Mouse (Mus musculus): ENCODE measurements at regions not wholly inside any gene's neighbourhood (a gene's known extent, or its start where the extent isn't known, plus 50 kb on each side); places are given as distances from the start of the nearest gene placed in this dataset.

DNA sequence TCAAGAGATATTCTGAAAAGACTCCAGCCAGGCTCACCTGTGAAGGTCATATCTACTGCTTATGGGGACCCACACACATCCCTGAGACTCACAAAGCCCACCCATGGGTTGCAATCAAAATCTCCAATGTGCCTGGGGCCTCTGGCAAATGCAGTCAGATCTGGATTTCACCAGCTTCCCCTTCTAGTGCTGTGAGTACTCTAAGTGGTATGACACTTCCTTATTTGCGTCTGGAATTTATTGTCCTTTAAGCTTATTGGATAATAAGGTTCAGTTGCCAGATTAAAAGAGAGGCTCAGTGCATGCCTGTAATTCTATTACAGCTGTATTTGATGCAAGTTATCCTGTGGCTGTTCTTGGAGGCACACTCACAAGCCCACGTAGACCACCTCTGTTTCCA lies 206.3 kb upstream of the Foxq1 start:
- ATAC-seq: peak; percentile 66
- WGBS: 47% methylated on average over 2 of the region's 2 CpGs
- no peak overlapping the region for H3K4me3 ChIP-seq (replicated peaks)

DNA sequence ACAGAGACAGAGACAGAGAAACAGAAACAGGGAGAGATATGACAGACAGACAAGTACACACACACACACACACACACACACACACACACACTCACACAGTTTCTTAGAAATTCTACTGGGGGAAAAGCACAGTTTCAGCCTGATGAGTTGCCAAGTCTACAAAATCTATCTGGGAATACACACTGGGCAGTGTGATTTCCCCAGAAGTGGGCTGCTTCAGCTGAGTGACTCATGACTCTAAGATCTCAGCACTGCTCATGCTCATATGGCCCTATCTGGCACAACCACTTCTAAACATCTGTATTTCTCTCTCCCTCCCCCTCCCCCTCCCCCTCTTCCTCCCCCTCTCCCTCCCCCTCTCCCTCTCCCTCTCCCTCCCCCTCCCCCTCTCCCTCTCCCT lies 204.5 kb upstream of the Foxq1 start:
- no peaks in the 10 kb centered on the region for H3K9me3 ChIP-seq
- no peaks in the 10 kb centered on the region for H3K36me3 ChIP-seq
- no peak overlapping the region for H3K9ac ChIP-seq
- no peak overlapping the region for H3K4me3 ChIP-seq (replicated peaks)
- no peak overlapping the region for H3K27ac ChIP-seq
- ATAC-seq: no peak
- no peaks in the 10 kb centered on the region for H3K4me1 ChIP-seq (replicated peaks)
- H3K27me3 ChIP-seq (replicated peaks): no peaks in the 10 kb centered on the region
- H3K4me2 ChIP-seq (replicated peaks): no peak overlapping the region

More for the DNA sequence above, 206.3 kb upstream of the Foxq1 start:
- H3K27ac ChIP-seq: no peak overlapping the region
- H3K9me3 ChIP-seq: no peaks in the 10 kb centered on the region
- no peak overlapping the region for H3K9ac ChIP-seq
- H3K36me3 ChIP-seq: no peaks in the 10 kb centered on the region
- H3K4me2 ChIP-seq (replicated peaks): no peak overlapping the region
- no peaks in the 10 kb centered on the region for H3K27me3 ChIP-seq (replicated peaks)
- no peaks in the 10 kb centered on the region for H3K4me1 ChIP-seq (replicated peaks)

DNA sequence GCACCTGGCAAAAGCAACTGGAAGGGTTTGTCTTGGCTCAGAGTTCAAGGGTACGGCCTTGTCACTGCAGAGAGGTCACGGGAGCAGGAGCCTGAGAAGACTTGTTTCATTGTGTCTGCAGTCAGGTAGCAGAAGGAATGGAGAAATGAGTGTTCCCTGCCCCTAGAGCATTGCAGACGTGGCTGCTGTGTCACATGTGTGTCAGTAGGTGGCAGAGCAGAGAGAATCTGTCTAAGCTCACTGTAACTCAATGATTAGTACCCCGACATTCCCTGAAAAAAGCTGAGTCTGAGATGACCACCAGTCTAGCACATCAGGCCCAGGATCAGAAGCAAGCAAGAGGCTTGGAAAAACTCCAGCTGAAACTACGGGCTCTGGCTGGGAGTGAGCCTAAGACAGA lies 203.1 kb upstream of the Foxq1 start:
- no peak overlapping the region for H3K4me3 ChIP-seq (replicated peaks)
- ATAC-seq: no peak
- WGBS: 73% methylated on average over 5 of the region's 5 CpGs

DNA sequence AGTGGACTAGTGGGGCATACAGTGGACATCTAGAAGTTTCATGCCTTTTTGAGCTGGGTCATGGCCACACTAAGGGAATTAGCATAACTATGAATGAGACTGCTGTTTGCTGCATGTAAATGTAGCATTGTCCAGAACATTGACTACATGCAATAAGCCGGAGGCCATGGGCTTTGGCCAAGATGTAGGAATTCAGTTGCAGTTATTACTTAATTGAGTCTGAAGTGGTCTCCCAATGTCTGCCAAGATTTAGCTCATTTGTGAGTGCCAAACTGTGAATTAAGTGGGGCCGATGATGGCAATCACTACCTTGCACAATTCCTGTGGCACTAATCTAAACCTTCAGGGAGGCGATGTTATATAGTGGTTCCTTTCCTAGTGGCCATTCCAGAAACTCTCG lies 196.6 kb upstream of the Foxq1 start:
- WGBS: 93% methylated on average over 4 of the region's 4 CpGs
- Histone ChIP-seq H3K4me3 (replicated peaks) (no peak overlapping the region), H3K4me2 (replicated peaks) (no peak overlapping the region), H3K27ac (no peak overlapping the region), H3K36me3 (no peaks in the 10 kb centered on the region), H3K4me1 (replicated peaks) (no peaks in the 10 kb centered on the region), H3K9ac (no peak overlapping the region), H3K27me3 (replicated peaks) (no peaks in the 10 kb centered on the region), H3K9me3 (no peaks in the 10 kb centered on the region)
- no peak for ATAC-seq

More for the DNA sequence above, 203.1 kb upstream of the Foxq1 start:
- no peaks in the 10 kb centered on the region for H3K4me1 ChIP-seq (replicated peaks)
- no peak overlapping the region for H3K27ac ChIP-seq
- H3K27me3 ChIP-seq (replicated peaks): no peaks in the 10 kb centered on the region
- no peaks in the 10 kb centered on the region for H3K9me3 ChIP-seq
- no peak overlapping the region for H3K9ac ChIP-seq
- H3K36me3 ChIP-seq: no peaks in the 10 kb centered on the region
- H3K4me2 ChIP-seq (replicated peaks): no peak overlapping the region

DNA sequence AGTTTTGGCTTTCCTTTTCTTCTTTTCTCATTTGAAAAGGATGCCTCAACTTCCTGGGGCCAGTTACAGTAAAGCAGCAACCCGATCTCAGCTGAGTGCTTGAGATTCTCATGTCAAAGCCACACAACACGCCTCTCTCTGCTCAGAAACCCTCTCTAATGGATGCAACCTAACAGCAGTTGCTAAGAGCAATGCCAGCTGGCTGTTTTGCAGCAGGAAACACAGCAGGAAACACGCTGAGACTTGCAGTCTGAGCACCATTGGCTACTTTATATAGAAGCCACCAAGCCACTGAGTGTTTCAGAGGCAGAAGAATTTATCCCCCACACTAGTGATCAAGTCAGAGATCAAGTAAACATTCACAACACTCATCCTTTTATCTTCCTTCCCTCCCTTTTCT lies 193.5 kb upstream of the Foxq1 start:
- no peaks in the 10 kb centered on the region for H3K9me3 ChIP-seq
- H3K27ac ChIP-seq: no peak overlapping the region
- no peaks in the 10 kb centered on the region for H3K27me3 ChIP-seq (replicated peaks)
- ATAC-seq: no peak
- WGBS: 31% methylated on average over 3 of the region's 3 CpGs
- H3K4me2 ChIP-seq (replicated peaks): no peak overlapping the region
- H3K4me3 ChIP-seq (replicated peaks): no peak overlapping the region
- H3K4me1 ChIP-seq (replicated peaks): no peaks in the 10 kb centered on the region
- H3K9ac ChIP-seq: no peak overlapping the region
- H3K36me3 ChIP-seq: no peaks in the 10 kb centered on the region

DNA sequence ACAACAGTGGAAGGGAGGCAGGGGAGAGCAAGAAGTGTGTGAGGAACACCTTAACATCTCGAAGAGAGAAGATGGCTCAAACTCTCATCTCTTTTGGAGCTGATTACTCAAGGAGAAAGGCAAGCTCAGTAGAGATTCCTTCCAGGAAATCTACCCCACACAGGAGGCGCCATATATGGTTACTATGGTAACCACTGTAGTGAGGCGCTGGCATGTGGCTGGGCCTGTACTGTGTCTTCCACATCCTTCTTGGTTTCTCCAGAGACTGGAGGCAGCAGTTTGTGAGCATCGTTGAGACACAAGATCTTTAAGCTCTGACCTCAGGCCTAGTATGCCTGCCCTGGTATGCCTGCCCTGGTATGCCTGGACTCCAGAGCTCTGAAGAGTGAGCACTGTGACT lies 191.6 kb upstream of the Foxq1 start:
- H3K9me3 ChIP-seq: no peaks in the 10 kb centered on the region
- ATAC-seq: no peak
- 64% methylated on average over 4 of the region's 4 CpGs for WGBS

DNA sequence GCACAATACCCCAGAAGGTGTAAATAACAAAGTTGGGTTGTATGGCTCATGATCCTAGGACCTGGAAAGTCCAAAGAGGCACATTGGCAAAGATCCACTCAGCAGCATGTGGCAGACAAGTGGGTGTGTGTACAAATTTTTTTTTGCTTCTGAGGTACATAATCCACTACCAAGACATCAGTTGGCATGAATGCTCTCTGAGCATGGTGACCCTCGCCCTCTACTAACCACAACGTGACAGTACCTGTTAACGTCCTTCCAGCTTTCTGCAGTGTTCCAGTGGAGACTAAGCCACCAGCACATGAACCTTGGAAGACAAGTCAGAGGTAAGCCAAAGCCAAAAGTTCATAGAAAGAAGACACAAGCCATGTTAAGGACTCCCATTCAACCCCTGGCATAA lies 188.7 kb upstream of the Foxq1 start:
- Histone ChIP-seq H3K27me3 (replicated peaks) (no peaks in the 10 kb centered on the region), H3K36me3 (no peaks in the 10 kb centered on the region), H3K4me3 (replicated peaks) (no peak overlapping the region), H3K9ac (no peak overlapping the region), H3K27ac (no peak overlapping the region), H3K4me1 (replicated peaks) (no peaks in the 10 kb centered on the region), H3K4me2 (replicated peaks) (no peak overlapping the region), H3K9me3 (no peaks in the 10 kb centered on the region)
- 87% methylated on average over 3 of the region's 3 CpGs for WGBS
- ATAC-seq: no peak

More for the DNA sequence above, 191.6 kb upstream of the Foxq1 start:
- Histone ChIP-seq H3K27me3 (replicated peaks) (no peaks in the 10 kb centered on the region), H3K36me3 (no peaks in the 10 kb centered on the region), H3K4me2 (replicated peaks) (no peak overlapping the region), H3K4me3 (replicated peaks) (no peak overlapping the region), H3K9ac (no peak overlapping the region), H3K27ac (no peak overlapping the region), H3K4me1 (replicated peaks) (no peaks in the 10 kb centered on the region)

DNA sequence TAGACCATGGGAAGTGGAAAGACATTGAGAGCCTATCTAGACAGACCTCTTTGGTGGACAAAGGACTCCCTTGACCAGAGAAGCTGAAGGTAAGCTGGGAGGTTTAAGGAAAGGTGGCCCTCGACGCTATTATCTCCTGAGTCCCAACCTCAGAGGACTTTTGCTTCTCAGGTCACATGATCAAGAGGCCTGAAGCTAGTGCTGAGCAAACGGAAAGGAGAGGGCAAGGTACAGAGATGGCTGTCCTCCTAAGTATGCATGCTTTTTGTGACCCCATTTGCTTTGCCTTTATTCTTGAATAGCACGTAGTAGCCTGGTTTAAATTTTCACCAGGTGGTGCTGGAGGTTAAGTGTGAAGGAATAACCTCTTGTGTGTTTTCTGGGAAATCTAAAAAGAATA lies 186.8 kb upstream of the Foxq1 start:
- Histone ChIP-seq H3K9me3 (no peaks in the 10 kb centered on the region), H3K4me3 (replicated peaks) (no peak overlapping the region), H3K36me3 (no peaks in the 10 kb centered on the region), H3K4me1 (replicated peaks) (no peaks in the 10 kb centered on the region), H3K27ac (no peak overlapping the region), H3K27me3 (replicated peaks) (no peaks in the 10 kb centered on the region), H3K9ac (no peak overlapping the region), H3K4me2 (replicated peaks) (no peak overlapping the region)
- peak; percentile 76 for ATAC-seq
- 57% methylated on average over 4 of the region's 4 CpGs for WGBS

DNA sequence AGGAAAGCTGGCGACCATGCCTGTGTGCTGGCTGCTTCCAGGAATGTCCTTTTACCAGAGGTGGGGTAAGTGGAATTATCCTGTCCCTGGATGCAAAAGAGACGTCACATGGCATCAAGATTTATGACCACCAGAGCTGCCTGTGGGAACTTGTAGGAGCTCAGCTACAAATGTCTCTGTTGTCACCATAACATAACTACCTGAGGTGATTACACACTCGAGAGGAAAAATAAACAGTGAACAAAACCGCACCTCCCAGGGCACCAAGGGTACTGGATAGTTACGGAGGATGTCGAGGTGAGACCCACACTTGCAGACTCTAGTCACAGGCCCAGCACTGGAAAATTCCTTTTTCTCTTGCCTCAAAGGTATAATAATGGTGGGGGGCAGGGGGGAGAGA lies 185.1 kb upstream of the Foxq1 start:
- Histone ChIP-seq H3K4me3 (replicated peaks) (no peak overlapping the region), H3K4me2 (replicated peaks) (no peak overlapping the region), H3K9me3 (no peaks in the 10 kb centered on the region), H3K36me3 (no peaks in the 10 kb centered on the region), H3K9ac (no peak overlapping the region), H3K27ac (no peak overlapping the region), H3K4me1 (replicated peaks) (no peaks in the 10 kb centered on the region), H3K27me3 (replicated peaks) (no peaks in the 10 kb centered on the region)
- 45% methylated on average over 6 of the region's 6 CpGs for WGBS
- no peak for ATAC-seq

DNA sequence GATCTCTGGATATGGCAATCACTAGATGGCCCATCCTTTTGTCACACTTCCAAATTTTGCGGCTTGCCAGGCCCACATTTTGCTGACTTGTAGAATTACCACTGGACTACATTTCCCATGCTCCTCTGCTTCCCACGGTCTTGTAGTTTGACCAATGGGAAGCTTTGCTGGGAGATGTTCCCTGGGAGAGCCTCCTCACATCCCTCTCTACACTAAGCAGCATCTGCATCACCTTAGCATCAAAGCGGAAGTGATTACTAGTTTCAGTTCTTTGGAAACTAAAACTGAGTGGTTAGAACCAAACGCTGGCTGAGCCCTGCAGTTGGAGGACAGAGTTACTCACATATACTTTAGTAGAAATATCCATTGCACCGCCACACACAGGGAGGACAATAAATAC lies 181.9 kb upstream of the Foxq1 start:
- ATAC-seq: no peak
- H3K4me3 ChIP-seq (replicated peaks): no peak overlapping the region
- H3K9me3 ChIP-seq: no peaks in the 10 kb centered on the region
- WGBS: 74% methylated on average over 5 of the region's 5 CpGs
- H3K4me1 ChIP-seq (replicated peaks): no peaks in the 10 kb centered on the region
- no peaks in the 10 kb centered on the region for H3K36me3 ChIP-seq
- H3K9ac ChIP-seq: no peak overlapping the region
- no peak overlapping the region for H3K27ac ChIP-seq
- no peaks in the 10 kb centered on the region for H3K27me3 ChIP-seq (replicated peaks)
- H3K4me2 ChIP-seq (replicated peaks): no peak overlapping the region

DNA sequence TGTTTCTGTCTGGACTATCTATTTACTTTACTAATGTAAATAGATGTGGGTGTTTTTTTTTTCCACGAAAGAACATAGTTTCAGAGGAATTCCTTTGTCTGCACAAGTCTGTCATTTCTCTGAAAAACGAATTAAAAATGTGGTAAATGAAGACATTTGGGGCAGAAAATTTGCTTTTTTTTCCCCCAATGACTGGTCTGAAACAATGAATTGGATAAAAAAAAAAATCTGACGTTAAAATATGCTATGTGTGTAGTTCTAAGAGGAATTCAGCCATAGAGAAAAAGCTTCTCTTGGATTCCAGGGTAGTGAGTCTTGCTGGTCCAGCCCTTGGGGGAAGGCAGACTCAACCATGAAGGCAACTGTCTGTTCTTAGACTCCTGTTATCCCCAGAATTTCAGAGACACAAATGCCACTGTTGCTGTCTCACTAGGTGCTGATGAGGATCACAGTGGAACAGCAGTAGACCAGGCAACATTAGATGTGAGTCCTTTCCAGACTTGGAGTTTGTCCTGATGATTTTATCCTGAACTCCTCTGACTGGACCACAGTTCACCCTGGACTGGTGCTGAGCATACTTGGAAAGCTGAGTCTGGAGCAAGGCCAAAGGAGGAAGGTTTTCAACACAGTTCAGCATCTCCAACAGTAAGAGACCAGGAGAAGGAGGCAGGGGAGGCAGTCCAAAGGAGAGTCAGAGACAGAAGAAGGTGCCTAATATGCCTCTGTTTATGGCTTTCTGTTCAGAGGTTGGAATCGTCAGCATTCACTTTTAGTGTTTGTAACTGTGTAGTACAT lies 162.3 kb upstream of the Foxq1 start:
- Histone ChIP-seq H3K9ac (no peak overlapping the region), H3K36me3 (no peaks in the 10 kb centered on the region), H3K4me3 (replicated peaks) (no peak overlapping the region), H3K27ac (no peak overlapping the region), H3K4me1 (replicated peaks) (no peaks in the 10 kb centered on the region), H3K4me2 (replicated peaks) (no peak overlapping the region), H3K9me3 (no peaks in the 10 kb centered on the region), H3K27me3 (replicated peaks) (no peaks in the 10 kb centered on the region)
- 39% methylated on average over 4 of the region's 4 CpGs for WGBS
- no peak for ATAC-seq

DNA sequence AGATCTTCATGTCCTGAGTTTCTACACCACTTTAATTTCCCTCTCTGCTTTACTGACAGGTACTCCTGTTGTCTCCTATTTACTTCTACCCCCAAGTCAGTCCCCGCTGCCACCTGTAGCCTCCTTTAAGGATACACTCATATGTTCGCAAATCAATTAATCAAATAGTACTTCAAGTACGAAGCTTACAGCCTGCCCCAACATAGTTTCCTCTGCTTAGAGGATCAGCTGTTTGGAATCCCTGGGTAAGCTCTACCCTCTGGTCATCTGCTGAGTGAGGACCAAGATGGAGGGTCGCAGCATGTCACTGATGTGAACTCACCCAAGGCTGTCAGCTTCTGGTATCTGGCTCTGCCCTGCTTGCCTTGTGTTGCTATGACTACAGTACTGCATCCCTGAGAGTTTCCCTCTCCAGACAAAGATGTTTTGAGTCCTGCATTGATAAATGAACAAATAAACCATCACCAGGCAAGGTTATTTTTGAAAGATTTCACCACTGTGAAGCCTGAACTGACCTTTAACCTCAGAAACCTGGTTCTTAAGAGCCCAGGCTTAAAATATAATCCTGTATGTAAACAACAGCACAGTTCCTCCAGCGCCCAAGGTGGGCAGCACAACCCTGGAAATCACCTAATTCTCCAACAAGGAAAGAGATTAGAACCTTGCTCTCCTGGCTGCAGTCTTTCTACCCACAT lies 159.6 kb upstream of the Foxq1 start:
- no peaks in the 10 kb centered on the region for H3K36me3 ChIP-seq

DNA sequence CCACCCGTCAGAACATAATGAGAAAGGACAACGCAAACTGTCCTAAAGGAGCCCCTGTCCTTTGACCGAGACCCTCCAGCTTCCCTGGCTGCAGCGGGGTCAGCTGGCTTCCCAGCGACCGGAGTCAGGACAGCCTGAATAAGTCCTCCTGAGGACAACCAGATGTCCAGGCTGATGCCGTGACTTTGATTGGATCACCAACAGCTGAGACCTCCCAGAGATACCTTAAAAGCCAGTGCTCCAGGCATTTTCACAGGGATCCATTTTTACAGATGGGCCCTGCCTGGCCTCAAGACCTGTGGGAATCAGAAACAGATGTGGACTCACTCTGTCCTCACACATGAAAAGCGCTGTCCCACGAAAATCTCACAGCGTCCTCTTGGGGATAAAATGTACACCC lies 158.7 kb upstream of the Foxq1 start:
- Histone ChIP-seq H3K4me2 (replicated peaks) (no peak overlapping the region), H3K27me3 (replicated peaks) (no peaks in the 10 kb centered on the region), H3K36me3 (no peaks in the 10 kb centered on the region), H3K4me1 (replicated peaks) (no peaks in the 10 kb centered on the region), H3K9me3 (no peaks in the 10 kb centered on the region), H3K27ac (no peak overlapping the region), H3K9ac (no peak overlapping the region), H3K4me3 (replicated peaks) (no peak overlapping the region)
- ATAC-seq: no peak
- WGBS: 55% methylated on average over 10 of the region's 10 CpGs

More for the DNA sequence above, 159.6 kb upstream of the Foxq1 start:
- Histone ChIP-seq H3K27me3 (replicated peaks) (no peaks in the 10 kb centered on the region), H3K27ac (no peak overlapping the region), H3K4me2 (replicated peaks) (no peak overlapping the region), H3K9me3 (no peaks in the 10 kb centered on the region), H3K9ac (no peak overlapping the region), H3K4me3 (replicated peaks) (no peak overlapping the region), H3K4me1 (replicated peaks) (no peaks in the 10 kb centered on the region)
- ATAC-seq: no peak
- WGBS: 52% methylated on average over 5 of the region's 5 CpGs

Data from intestine, embryonic 15.5 days (tissue).